Mouse (Mus musculus): ENCODE measurements around the gene Dpagt1.

DNA sequence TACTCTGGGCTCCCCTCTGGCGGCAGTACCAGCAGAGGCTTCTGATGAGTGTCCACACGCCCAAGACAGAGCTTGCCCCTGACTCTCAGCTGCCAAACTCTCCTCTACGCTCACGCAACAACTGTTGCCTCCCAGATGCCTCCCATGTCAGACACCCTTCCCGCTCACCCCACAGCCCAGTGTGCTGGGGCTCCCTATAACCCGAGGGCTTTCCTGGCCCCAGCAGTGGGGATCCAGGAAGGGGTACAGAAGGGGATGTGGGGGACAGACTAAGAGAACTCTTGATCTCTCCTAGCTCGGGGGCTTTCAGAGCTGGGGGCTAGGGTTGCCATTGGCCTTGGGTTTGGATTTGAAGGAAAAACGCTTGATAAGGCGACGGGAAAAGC, 15.1 kb upstream of the Dpagt1 start:
- TF ChIP-seq CTCF (IDR thresholded peaks at IDR 0.05; ENCODE audit: low read depth), result no peak
- no peak for TF ChIP-seq EP300 (optimal IDR thresholded peaks at IDR 0.05)
